In genomic region chr3:154547549-154548426, GRCm38 (mm10) we compare ENCODE assay signal across 10 mouse cellular contexts. TPM values are rescaled to one million over a fixed set of nuclear protein-coding genes. Genes with fewer than 3 reads are reported as not detected.
DNase-seq lines count a peak whose midpoint lies in the region; ATAC-seq and TF ChIP-seq lines count a peak whose summit lies in the region.
"Had no signal": no experiment of that assay in that cellular context is flagged by ENCODE, and none has a peak within 500 bp of the region (broad histone marks: within the 10 kb centered on the region; RNA-seq: fewer than 3 reads in every experiment).

No protein-coding gene starts in this region.

- peak overlapping the region; percentile 51 for H3K4me2 ChIP-seq in heart, embryonic 15.5 days
- peak overlapping the region; percentile 36 for H3K4me2 ChIP-seq in forebrain, embryonic 15.5 days (replicated peaks)
- H3K4me2 ChIP-seq in midbrain, embryonic 12.5 days (replicated peaks), result peak overlapping the region; percentile 37
- H3K4me2 ChIP-seq: stomach, embryonic 15.5 days had no signal

- DNase-seq in heart, postnatal 36 days, result no peak
- no peak for DNase-seq in Patski (ENCODE audit: low read depth, low spot score)
- DNase-seq in adrenal gland, adult 2 months, result no peak
- no peak for DNase-seq in cerebellum, postnatal 25 days
- DNase-seq: kidney, postnatal 36 days had no signal

- H3K4me3 ChIP-seq in heart, embryonic 15.5 days, result peak overlapping the region; percentile 33
- H3K4me3 ChIP-seq in forebrain, embryonic 15.5 days, result peak overlapping the region; percentile 17; the same call in 1 of the 2 replicates
- 0 out of 2 replicates have a peak overlapping the region, but pooled peaks have one; percentile 12 for H3K4me3 ChIP-seq in midbrain, embryonic 12.5 days
- H3K4me3 ChIP-seq: stomach, embryonic 15.5 days had no signal

- TF ChIP-seq CTCF in Patski (IDR thresholded peaks at IDR 0.05), result no peak

- H3K36me3 ChIP-seq in heart, embryonic 15.5 days, result no peaks in the 10 kb centered on the region
- no peaks in the 10 kb centered on the region for H3K36me3 ChIP-seq in forebrain, embryonic 15.5 days
- H3K36me3 ChIP-seq in midbrain, embryonic 12.5 days, result no peaks in the 10 kb centered on the region
- H3K36me3 ChIP-seq: stomach, embryonic 15.5 days had no signal

- no peak overlapping the region for H3K27ac ChIP-seq in heart, embryonic 15.5 days
- H3K27ac ChIP-seq in forebrain, embryonic 15.5 days (replicated peaks), result 0 out of 2 replicates have a peak overlapping the region, but pooled peaks have one; percentile 43
- H3K27ac ChIP-seq in midbrain, embryonic 12.5 days (replicated peaks), result no peak overlapping the region
- H3K27ac ChIP-seq: stomach, embryonic 15.5 days had no signal

- POLR2A ChIA-PET in Patski (lab: Charles Lee), result no interaction called here

- 8% methylated on average over 20 of the region's 20 CpGs for WGBS in heart, embryonic 15.5 days
- 2% methylated on average over 20 of the region's 20 CpGs for WGBS in forebrain, embryonic 15.5 days
- WGBS in midbrain, embryonic 12.5 days, result 4% methylated on average over 20 of the region's 20 CpGs

- in situ Hi-C loops in Patski (cut with MboI; ENCODE audit: low pct_unique_long_range_greater_than_20kb), result no loop called here

- CTCF ChIA-PET in Patski (lab: Charles Lee), result interaction anchor here (1.7 kb wide), 1 partner anchor 12 kb away, joined by 4 read pairs; no protein-coding TSS in a partner anchor

- no peak overlapping the region for H3K9ac ChIP-seq in heart, embryonic 15.5 days
- H3K9ac ChIP-seq in forebrain, embryonic 15.5 days (replicated peaks), result no peak overlapping the region
- no peak overlapping the region for H3K9ac ChIP-seq in midbrain, embryonic 12.5 days (replicated peaks)
- H3K9ac ChIP-seq: stomach, embryonic 15.5 days had no signal

- H3K27me3 ChIP-seq in heart, embryonic 15.5 days, result peaks cover 40% of the 10 kb centered on the region
- H3K27me3 ChIP-seq in Patski, result peaks cover 16% of the 10 kb centered on the region
- H3K27me3 ChIP-seq in forebrain, embryonic 15.5 days, result 0 out of 2 replicates have a peak, but pooled peaks cover 4% of the 10 kb centered on the region
- H3K27me3 ChIP-seq in midbrain, embryonic 12.5 days, result peaks cover 42% of the 10 kb centered on the region

- H3K4me1 ChIP-seq in heart, embryonic 15.5 days (replicated peaks), result peaks cover 9% of the 10 kb centered on the region; the same call in 1 of the 2 replicates
- H3K4me1 ChIP-seq in forebrain, embryonic 15.5 days, result peaks cover 33% of the 10 kb centered on the region
- peaks cover 44% of the 10 kb centered on the region for H3K4me1 ChIP-seq in midbrain, embryonic 12.5 days

- ATAC-seq in heart, embryonic 15.5 days (replicated peaks; ENCODE audit: insufficient number of reproducible peaks, insufficient read depth, low FRiP score, low read depth), result no peak
- ATAC-seq in Patski, result peak; percentile 11
- ATAC-seq in forebrain, embryonic 15.5 days (replicated peaks), result peak; percentile 68
- ATAC-seq in midbrain, embryonic 12.5 days (ENCODE audit: low FRiP score, low read depth), result peak; percentile 9; the same call in 1 of the 2 replicates
- ATAC-seq in inflammation-experienced regulatory T-cells, adult 6 months, result no peak

- H3K9me3 ChIP-seq in heart, embryonic 15.5 days (replicated peaks), result no peaks in the 10 kb centered on the region
- H3K9me3 ChIP-seq in forebrain, embryonic 15.5 days, result no peaks in the 10 kb centered on the region
- H3K9me3 ChIP-seq in midbrain, embryonic 12.5 days, result no peaks in the 10 kb centered on the region
- H3K9me3 ChIP-seq: stomach, embryonic 15.5 days had no signal

- intact Hi-C loops in heart, postnatal 36 days (cut with DNase I), result no loop called here

RNA-seq across cellular contexts. Expression of gene Cryz, which starts 48.7 kb away (rescaled TPM):
- 9.2 and 9.6 TPM in 2 replicates for polyA plus RNA-seq in heart, embryonic 15.5 days (2015; fragmentation: Nextera tagmentation; extraction: Ambion mirVana)
- total RNA-seq in heart, postnatal 36 days (2021), result 10 to 100 TPM; 17.5 to 18.2 TPM
- polyA plus RNA-seq in Patski (2021), result 116 TPM
- polyA plus RNA-seq in forebrain, embryonic 15.5 days (2015; fragmentation: Nextera tagmentation; extraction: Ambion mirVana), result 9.6 and 10.4 TPM in 2 replicates
- polyA plus RNA-seq in midbrain, embryonic 12.5 days (2016; fragmentation: Nextera tagmentation; extraction: Ambion mirVana), result 15.1 and 17.4 TPM in 2 replicates
- polyA plus RNA-seq in inflammation-experienced regulatory T-cells, adult 6 months (2017; shearing (Covaris generic)), result 1 to 10 TPM; 1.8 to 3.9 (median 3.6) TPM
- 10 to 100 TPM; 18.1 to 24.3 TPM for total RNA-seq in adrenal gland, adult 2 months (2021)
- 5.0 and 6.6 TPM in 2 replicates for polyA plus RNA-seq in adrenal gland, adult 2 months (2012; rRNA removed)

RNA-seq across cellular contexts. Expression of gene Tyw3, which starts 49.1 kb away (rescaled TPM):
- 8.1 and 10.0 TPM in 2 replicates for polyA plus RNA-seq in heart, embryonic 15.5 days (2015; fragmentation: Nextera tagmentation; extraction: Ambion mirVana)
- 1 to 10 TPM; 3.4 to 4.8 TPM for total RNA-seq in heart, postnatal 36 days (2021)
- 7.9 TPM for polyA plus RNA-seq in Patski (2021)
- polyA plus RNA-seq in forebrain, embryonic 15.5 days (2015; fragmentation: Nextera tagmentation; extraction: Ambion mirVana), result 14.1 and 16.4 TPM in 2 replicates
- 15.3 and 17.1 TPM in 2 replicates for polyA plus RNA-seq in midbrain, embryonic 12.5 days (2016; fragmentation: Nextera tagmentation; extraction: Ambion mirVana)
- polyA plus RNA-seq in inflammation-experienced regulatory T-cells, adult 6 months (2017; shearing (Covaris generic)), result 1 to 10 TPM; 7.1 to 9.7 (median 7.6) TPM
- 1 to 10 TPM; 4.0 to 6.6 TPM for total RNA-seq in adrenal gland, adult 2 months (2021)
- 6.8 and 12.2 TPM in 2 replicates for polyA plus RNA-seq in adrenal gland, adult 2 months (2012; rRNA removed)

Comparison
In these comparisons a context has a peak if more than half of its experiments do, and no peak if none do; other contexts are left out.
1. ATAC-seq: peak in Patski (single experiment), forebrain, embryonic 15.5 days (single experiment) and midbrain, embryonic 12.5 days (single experiment); none in heart, embryonic 15.5 days (single experiment) and inflammation-experienced regulatory T-cells, adult 6 months (single experiment).
2. Peak in every context shown above with its lines, with median percentiles within 50 percentile points of each other: H3K4me2 ChIP-seq and H3K4me3 ChIP-seq.